Mouse (Mus musculus) lung, postnatal 25 days (tissue): ENCODE measurements around the gene Muc2.

Experiments
- DNase-seq: peaks from one replicate; pipeline ENCODE4 v3.0.0; 2022; ENCODE audit warnings: low spot score

Gene Muc2

GRCm38 (mm10) chr7:141770521-141770920 lies 80.4 kb downstream of the Muc2 start:
- no peak for DNase-seq

GRCm38 (mm10) chr7:141770988-141771387 lies 80.8 kb downstream of the Muc2 start:
- DNase-seq = no peak

GRCm38 (mm10) chr7:141772058-141772557 lies 82.0 kb downstream of the Muc2 start:
- no peak for DNase-seq

- no peak for DNase-seq
Measured at GRCm38 (mm10) chr7:141774855-141775254, 84.7 kb downstream of the Muc2 start.

- no peak for DNase-seq
Measured at GRCm38 (mm10) chr7:141776199-141776598, 86.1 kb downstream of the Muc2 start.

- no peak for DNase-seq
Measured at GRCm38 (mm10) chr7:141788677-141789452, 98.7 kb downstream of the Muc2 start, which contains the start of gene Muc5ac. Gene Muc5ac (plus strand): TSS chr7:141788972.

GRCm38 (mm10) chr7:141794251-141794650 lies 104.1 kb downstream of the Muc2 start:
- DNase-seq = no peak

GRCm38 (mm10) chr7:141803206-141803605 lies 113.1 kb downstream of the Muc2 start:
- DNase-seq = no peak
